16 mouse cellular contexts compared by ENCODE assay signal in the genomic region with DNA sequence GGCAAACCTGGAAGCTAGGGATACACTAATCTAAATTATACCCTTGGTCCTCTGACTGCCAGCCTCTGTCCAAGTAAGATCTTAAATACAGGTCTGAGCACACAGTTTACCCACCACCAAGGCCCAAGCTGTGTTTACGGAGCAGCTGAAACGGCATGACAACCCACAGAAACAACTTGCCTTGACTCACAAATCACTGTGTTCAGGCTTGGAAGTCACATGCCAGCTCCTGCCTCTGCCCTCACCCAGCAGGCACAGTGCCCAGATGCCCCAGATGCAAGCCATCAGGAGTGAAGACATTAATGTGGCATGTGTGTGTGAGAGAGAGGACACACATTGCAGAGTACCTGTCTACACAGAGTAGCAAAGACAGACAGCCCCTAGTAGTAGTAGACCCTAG.
DNase-seq lines count a peak whose midpoint lies in the region; ATAC-seq and TF ChIP-seq lines count a peak whose summit lies in the region.
"Had no signal": no experiment of that assay in that cellular context is flagged by ENCODE, and none has a peak within 500 bp of the region (broad histone marks: within the 10 kb centered on the region; RNA-seq: fewer than 3 reads in every experiment).

No protein-coding gene starts in this region.

- DNase-seq in embryonic facial prominence, embryonic 14.5 days (ENCODE audit: low spot score), result peak; percentile 41
- no peak for DNase-seq in embryonic facial prominence, embryonic 10.5 days (ENCODE audit: low spot score)
- DNase-seq in lung, embryonic 14.5 days, result no peak
- DNase-seq in lung, postnatal 25 days (ENCODE audit: low spot score), result no peak
- peak; percentile 12 for DNase-seq in Muller cell, postnatal 12 days (ENCODE audit: inconsistent ontology term)
- DNase-seq in brain, adult 2 months (ENCODE audit: low read depth, low spot score), result peak; percentile 78
- DNase-seq: B cell, adult 2 months; cerebellum, adult 9-11 months; kidney, adult 18-20 months; lung, adult 2 months had no signal

- H3K9me3 ChIP-seq in embryonic facial prominence, embryonic 14.5 days (ENCODE audit: control insufficient read depth, low read length), result no peaks in the 10 kb centered on the region
- no peaks in the 10 kb centered on the region for H3K9me3 ChIP-seq in embryonic facial prominence, embryonic 10.5 days
- no peaks in the 10 kb centered on the region for H3K9me3 ChIP-seq in lung, embryonic 14.5 days (ENCODE audit: low read depth, low read length)
- no peaks in the 10 kb centered on the region for H3K9me3 ChIP-seq in kidney, embryonic 16.5 days (ENCODE audit: low read length)
- H3K9me3 ChIP-seq: forebrain, embryonic 10.5 days; hindbrain, embryonic 15.5 days; limb, embryonic 15.5 days; midbrain, embryonic 12.5 days had no signal

- H3K4me2 ChIP-seq in embryonic facial prominence, embryonic 14.5 days (ENCODE audit: low read depth, low read length), result no peak overlapping the region
- no peak overlapping the region for H3K4me2 ChIP-seq in lung, embryonic 14.5 days
- no peak overlapping the region for H3K4me2 ChIP-seq in kidney, embryonic 16.5 days (replicated peaks; ENCODE audit: low read depth, low read length)
- H3K4me2 ChIP-seq: hindbrain, embryonic 15.5 days; limb, embryonic 15.5 days; midbrain, embryonic 12.5 days had no signal

- H3K27ac ChIP-seq in embryonic facial prominence, embryonic 14.5 days (replicated peaks; ENCODE audit: low read depth, low read length), result no peak overlapping the region
- no peak overlapping the region for H3K27ac ChIP-seq in embryonic facial prominence, embryonic 10.5 days (replicated peaks)
- no peak overlapping the region for H3K27ac ChIP-seq in lung, embryonic 14.5 days (ENCODE audit: low read depth)
- H3K27ac ChIP-seq in kidney, embryonic 16.5 days (ENCODE audit: low read length), result no peak overlapping the region
- H3K27ac ChIP-seq: forebrain, embryonic 10.5 days; hindbrain, embryonic 15.5 days; limb, embryonic 15.5 days; midbrain, embryonic 12.5 days had no signal

- no peaks in the 10 kb centered on the region for H3K36me3 ChIP-seq in embryonic facial prominence, embryonic 14.5 days (ENCODE audit: control insufficient read depth, insufficient read depth, low read length)
- H3K36me3 ChIP-seq in embryonic facial prominence, embryonic 10.5 days (replicated peaks), result no peaks in the 10 kb centered on the region
- no peaks in the 10 kb centered on the region for H3K36me3 ChIP-seq in lung, embryonic 14.5 days (ENCODE audit: insufficient read depth)
- no peaks in the 10 kb centered on the region for H3K36me3 ChIP-seq in kidney, embryonic 16.5 days (ENCODE audit: insufficient read depth, low read length)
- H3K36me3 ChIP-seq: forebrain, embryonic 10.5 days; hindbrain, embryonic 15.5 days; limb, embryonic 15.5 days; midbrain, embryonic 12.5 days had no signal

- TF ChIP-seq CTCF in lung, embryonic 14.5 days (IDR thresholded peaks at IDR 0.05; ENCODE audit: low read depth), result no peak

- WGBS in embryonic facial prominence, embryonic 14.5 days, result 87% methylated on average over 2 of the region's 2 CpGs
- WGBS in embryonic facial prominence, embryonic 10.5 days, result 95% methylated on average over 2 of the region's 2 CpGs
- 77% methylated on average over 2 of the region's 2 CpGs for WGBS in lung, embryonic 14.5 days
- 84% methylated on average over 2 of the region's 2 CpGs for WGBS in kidney, embryonic 16.5 days

- no peak; the same call in 1 of the 2 replicates for ATAC-seq in embryonic facial prominence, embryonic 14.5 days (ENCODE audit: low read depth)
- ATAC-seq in lung, embryonic 14.5 days (ENCODE audit: insufficient read depth), result 0 out of 2 replicates have a peak, but pooled peaks have one; percentile 28
- ATAC-seq in kidney, embryonic 16.5 days (ENCODE audit: low FRiP score, low TSS enrichment), result no peak
- no peak for ATAC-seq in megakaryocyte-erythroid progenitor cell, adult 5-6 weeks (replicated peaks; ENCODE audit: low FRiP score, low TSS enrichment, poor library complexity, severe bottlenecking)

- H3K4me1 ChIP-seq in embryonic facial prominence, embryonic 14.5 days (ENCODE audit: control insufficient read depth, insufficient read depth, low read length), result no peaks in the 10 kb centered on the region
- H3K4me1 ChIP-seq in embryonic facial prominence, embryonic 10.5 days, result no peaks in the 10 kb centered on the region
- H3K4me1 ChIP-seq in lung, embryonic 14.5 days (ENCODE audit: insufficient read depth), result no peaks in the 10 kb centered on the region
- no peaks in the 10 kb centered on the region for H3K4me1 ChIP-seq in kidney, embryonic 16.5 days (ENCODE audit: insufficient read depth, low read length)

- no peaks in the 10 kb centered on the region for H3K27me3 ChIP-seq in embryonic facial prominence, embryonic 14.5 days (replicated peaks; ENCODE audit: control insufficient read depth, insufficient read depth, low read length)
- H3K27me3 ChIP-seq in embryonic facial prominence, embryonic 10.5 days (replicated peaks; ENCODE audit: low read depth, poor library complexity, severe bottlenecking), result no peaks in the 10 kb centered on the region
- no peaks in the 10 kb centered on the region for H3K27me3 ChIP-seq in lung, embryonic 14.5 days (ENCODE audit: insufficient read depth, low read length)
- H3K27me3 ChIP-seq in kidney, embryonic 16.5 days (ENCODE audit: insufficient read depth, low read length), result no peaks in the 10 kb centered on the region
- H3K27me3 ChIP-seq: hindbrain, embryonic 15.5 days; limb, embryonic 15.5 days had no signal

- no peak overlapping the region for H3K9ac ChIP-seq in embryonic facial prominence, embryonic 14.5 days (ENCODE audit: low read depth, low read length)
- no peak overlapping the region for H3K9ac ChIP-seq in lung, embryonic 14.5 days
- no peak overlapping the region for H3K9ac ChIP-seq in kidney, embryonic 16.5 days (replicated peaks; ENCODE audit: low read length)
- H3K9ac ChIP-seq: hindbrain, embryonic 15.5 days; limb, embryonic 15.5 days; midbrain, embryonic 12.5 days had no signal

- H3K4me3 ChIP-seq in embryonic facial prominence, embryonic 14.5 days (ENCODE audit: low read depth, low read length), result no peak overlapping the region
- no peak overlapping the region for H3K4me3 ChIP-seq in embryonic facial prominence, embryonic 10.5 days
- no peak overlapping the region for H3K4me3 ChIP-seq in lung, embryonic 14.5 days (ENCODE audit: low read depth, low read length)
- no peak overlapping the region for H3K4me3 ChIP-seq in kidney, embryonic 16.5 days (ENCODE audit: low read length)
- H3K4me3 ChIP-seq: forebrain, embryonic 10.5 days; hindbrain, embryonic 15.5 days; limb, embryonic 15.5 days; midbrain, embryonic 12.5 days had no signal

Comparison
In these comparisons a context has a peak if more than half of its experiments do, and no peak if none do; other contexts are left out.
1. DNase-seq: peak in embryonic facial prominence, embryonic 14.5 days (single experiment), Muller cell, postnatal 12 days (single experiment) and brain, adult 2 months (single experiment); none in embryonic facial prominence, embryonic 10.5 days (single experiment), lung, embryonic 14.5 days (single experiment) and lung, postnatal 25 days (single experiment).